Mouse (Mus musculus) liver, embryonic 16.5 days (tissue): Measurements from ENCODE around the gene 1700024B05Rik. TPM values are rescaled to one million over a fixed set of nuclear protein-coding genes. Genes with fewer than 3 reads are reported as not detected.
"Not testable (repeated sequence)": the region's sequence is repeated elsewhere in the genome, so short reads cannot be mapped to it uniquely, and the experiment has no call there.

ENCODE experiments used
- ATAC-seq: fragments of 200-750 bp; cut with Nextera tagmentation; 2 replicates; pipeline ENCODE4 v1.8.0; 2017; ENCODE audit warnings: low read depth, mild to moderate bottlenecking, moderate number of reproducible peaks, moderate library complexity
- H3K27ac ChIP-seq: fragments of 300-500 bp; sonication (generic); 2 replicates; pipeline ENCODE4 v1.5.1; 2014; ENCODE audit warnings: mild to moderate bottlenecking, low read length
- H3K27me3 ChIP-seq: fragments of 300-500 bp; sonication (generic); 2 replicates; pipeline ENCODE4 v1.6.1; 2014; ENCODE audit warnings: low read depth, low read length, mixed read lengths; ENCODE audit not compliant: control insufficient read depth, insufficient read depth
- H3K36me3 ChIP-seq: fragments of 300-500 bp; sonication (generic); 2 replicates; pipeline ENCODE4 v1.6.1; 2014; ENCODE audit warnings: mild to moderate bottlenecking; ENCODE audit not compliant: control insufficient read depth, insufficient read depth
- H3K4me1 ChIP-seq: fragments of 300-500 bp; sonication (generic); 2 replicates; pipeline ENCODE4 v1.6.1; 2014; ENCODE audit warnings: low read depth, low read length, mixed read lengths; ENCODE audit not compliant: control insufficient read depth
- H3K4me2 ChIP-seq: fragments of 300-500 bp; sonication (generic); 2 replicates; pipeline ENCODE4 v1.6.1; 2014; ENCODE audit warnings: low read depth, low read length, mixed read lengths
- H3K4me3 ChIP-seq: fragments of 300-500 bp; sonication (generic); 2 replicates; pipeline ENCODE4 v1.5.1; 2014; ENCODE audit warnings: low read depth, mild to moderate bottlenecking, low read length
- H3K9ac ChIP-seq: fragments of 300-500 bp; sonication (generic); 2 replicates; pipeline ENCODE4 v1.6.1; 2014; ENCODE audit warnings: low read depth, low read length
- H3K9me3 ChIP-seq: fragments of 300-500 bp; sonication (generic); replicated peaks from 2 replicates; pipeline ENCODE4 v1.6.1; 2016; ENCODE audit warnings: low read length; ENCODE audit not compliant: control insufficient read depth
- WGBS: fragments of 180-500 bp; shearing (Covaris S2); extraction: QIAGEN DNeasy Blood & Tissue Kit; methylation state at CpG from one replicate; pipeline ENCODE4 v1.1.7; 2014; ENCODE audit not compliant: insufficient replicate concordance; 5-methylcytosine and 5-hydroxymethylcytosine counted together
- polyA plus RNA-seq: library from polyadenylated mRNA; unstranded; fragments of >200 nt; fragmentation: Nextera tagmentation; extraction: Ambion mirVana; gene quantifications from 2 replicates; pipeline ENCODE4 v1.2.1, GENCODE M21; 2015

1700024B05Rik gene
- not detected in 2 replicates for polyA plus RNA-seq

DNA sequence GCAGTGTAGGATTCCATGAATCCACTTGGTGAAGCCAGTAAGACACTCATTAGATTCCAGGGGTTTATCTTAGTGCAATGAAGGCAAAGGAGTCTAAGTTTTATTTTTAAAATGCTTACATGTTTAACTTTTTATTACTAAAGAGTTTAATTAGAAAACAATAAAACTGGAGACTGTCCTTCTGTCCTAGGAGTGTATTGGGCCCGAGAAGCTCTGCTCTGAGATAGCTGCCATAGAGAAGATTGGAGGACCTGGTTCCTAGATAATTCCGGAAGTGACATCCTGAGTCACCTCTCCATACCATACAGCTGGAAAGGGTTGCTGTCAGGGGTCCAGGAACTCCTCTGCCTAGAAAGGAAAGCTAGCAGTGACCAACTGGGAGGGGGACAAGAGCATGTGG lies at the start of gene 1700024B05Rik:
1700024B05Rik (plus strand) TSS at position 301 of the 400 bp plus-strand sequence.
- H3K9ac ChIP-seq, H3K27me3 ChIP-seq, H3K4me3 ChIP-seq, H3K36me3 ChIP-seq, H3K4me1 ChIP-seq, ATAC-seq, H3K9me3 ChIP-seq, H3K27ac ChIP-seq, H3K4me2 ChIP-seq: not testable (repeated sequence)
- 79% methylated on average over 1 of the region's 2 CpGs for WGBS

GRCm38 (mm10) chr14:41907190-41907589 lies 36.6 kb upstream of the 1700024B05Rik start, which contains the start of gene Gm7980:
Gene Gm7980 (minus strand): TSS chr14:41907290.
- WGBS, result no CpG with 5 or more reads among the region's 2 CpGs
- not testable (repeated sequence) for H3K36me3 ChIP-seq, H3K4me2 ChIP-seq, H3K27me3 ChIP-seq, H3K4me1 ChIP-seq, H3K9ac ChIP-seq, ATAC-seq, H3K4me3 ChIP-seq, H3K9me3 ChIP-seq, H3K27ac ChIP-seq

- not testable (repeated sequence) for H3K4me1 ChIP-seq, H3K4me3 ChIP-seq, H3K4me2 ChIP-seq, H3K27me3 ChIP-seq, H3K9ac ChIP-seq, ATAC-seq, H3K9me3 ChIP-seq, H3K27ac ChIP-seq, H3K36me3 ChIP-seq
- WGBS, result no CpG with 5 or more reads among the region's 1 CpGs
Measured at GRCm38 (mm10) chr14:41924649-41925048, 19.1 kb upstream of the 1700024B05Rik start, which contains the start of gene 1700049E17Rik1. Gene 1700049E17Rik1 (plus strand): TSS chr14:41924949.

- H3K27ac ChIP-seq, H3K4me1 ChIP-seq, H3K4me3 ChIP-seq, H3K4me2 ChIP-seq, H3K27me3 ChIP-seq, H3K36me3 ChIP-seq, H3K9me3 ChIP-seq, H3K9ac ChIP-seq, ATAC-seq: not testable (repeated sequence)
- WGBS, result 36% methylated on average over 4 of the region's 4 CpGs
Measured at GRCm38 (mm10) chr14:41964095-41964494, 20.3 kb downstream of the 1700024B05Rik start.

GRCm38 (mm10) chr14:41967827-41968226 lies 24.0 kb downstream of the 1700024B05Rik start, which contains the start of gene Gm6401:
Gene Gm6401 (minus strand): TSS chr14:41967927.
- not testable (repeated sequence) for H3K9ac ChIP-seq, H3K4me1 ChIP-seq, H3K9me3 ChIP-seq, H3K36me3 ChIP-seq, H3K27me3 ChIP-seq, H3K4me3 ChIP-seq, ATAC-seq, H3K27ac ChIP-seq, H3K4me2 ChIP-seq
- WGBS, result 67% methylated on average over 1 of the region's 1 CpGs

DNA sequence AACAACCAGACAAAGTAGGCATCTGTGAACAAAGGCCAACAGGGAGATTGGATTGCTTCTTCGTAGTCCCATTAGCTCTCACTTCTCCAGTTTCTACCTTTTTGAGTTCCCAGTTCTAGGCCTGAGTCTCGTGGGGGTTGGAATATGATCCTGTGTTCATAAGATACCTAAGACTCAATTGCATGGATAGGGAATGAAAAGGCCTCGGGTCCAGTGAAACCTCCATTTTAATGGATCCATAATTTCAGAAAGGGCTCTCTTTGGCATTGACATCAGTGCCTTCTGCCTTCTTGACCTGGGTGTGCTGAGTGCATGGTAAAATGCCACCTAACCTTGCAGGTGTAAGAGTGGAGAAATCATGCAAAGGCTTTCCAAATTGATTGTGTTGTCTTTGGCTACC lies 24.8 kb downstream of the 1700024B05Rik start:
- not testable (repeated sequence) for H3K4me3 ChIP-seq, ATAC-seq, H3K27me3 ChIP-seq, H3K27ac ChIP-seq, H3K9ac ChIP-seq, H3K4me1 ChIP-seq, H3K9me3 ChIP-seq, H3K4me2 ChIP-seq, H3K36me3 ChIP-seq
- 41% methylated on average over 3 of the region's 3 CpGs for WGBS

DNA sequence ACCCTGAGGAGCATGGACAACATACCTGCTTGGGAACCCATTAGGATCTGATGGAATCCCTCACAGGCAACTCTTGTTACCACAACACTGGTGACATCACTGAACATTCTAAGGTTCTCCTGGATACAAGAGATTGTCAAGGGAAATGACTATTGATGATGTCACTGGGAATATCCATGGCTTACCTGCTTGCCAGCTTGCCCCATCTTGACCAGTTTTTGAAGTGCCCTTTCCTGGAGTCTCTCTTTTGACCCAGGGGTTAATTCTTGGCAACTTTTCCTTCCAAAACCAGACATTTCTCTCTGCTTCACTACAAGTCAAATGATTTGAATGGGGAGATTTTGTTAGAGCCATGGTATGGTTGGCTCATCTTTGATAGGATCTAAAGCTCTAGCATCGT lies 39.4 kb downstream of the 1700024B05Rik start, which contains the start of gene Gm3543:
Gm3543 (minus strand) TSS at position 101 of the 400 bp plus-strand sequence.
- H3K36me3 ChIP-seq, H3K27me3 ChIP-seq, H3K4me2 ChIP-seq, H3K9ac ChIP-seq, ATAC-seq, H3K9me3 ChIP-seq, H3K27ac ChIP-seq, H3K4me1 ChIP-seq, H3K4me3 ChIP-seq: not testable (repeated sequence)
- 80% methylated on average over 1 of the region's 1 CpGs for WGBS

Other genes with a start within 250 kb of the 1700024B05Rik start
- not detected in 2 replicates for gene Gm8068, start 242.1 kb upstream of the 1700024B05Rik start, polyA plus RNA-seq
- gene Gm7929, start 193.4 kb upstream of the 1700024B05Rik start, polyA plus RNA-seq, result not detected in 2 replicates
- gene Gm47189, start 171.6 kb upstream of the 1700024B05Rik start, polyA plus RNA-seq, result not detected in 2 replicates
- not detected in 2 replicates for gene Gm7980, start 36.7 kb upstream of the 1700024B05Rik start, polyA plus RNA-seq
- not detected in 2 replicates for gene 1700049E17Rik1, start 19.0 kb upstream of the 1700024B05Rik start, polyA plus RNA-seq
- gene Gm6401, start 23.9 kb downstream of the 1700024B05Rik start, polyA plus RNA-seq, result not detected in 2 replicates
- not detected in 2 replicates for gene Gm3543, start 39.3 kb downstream of the 1700024B05Rik start, polyA plus RNA-seq
- gene Gm7951, start 173.4 kb downstream of the 1700024B05Rik start, polyA plus RNA-seq, result not detected in 2 replicates
- gene Gm17027, start 218.6 kb downstream of the 1700024B05Rik start, polyA plus RNA-seq, result not detected in 2 replicates
- not detected in 2 replicates for gene Gm3573, start 246.8 kb downstream of the 1700024B05Rik start, polyA plus RNA-seq